Mouse (Mus musculus): ENCODE measurements around the gene Sar1a.

The Sar1a gene

DNA sequence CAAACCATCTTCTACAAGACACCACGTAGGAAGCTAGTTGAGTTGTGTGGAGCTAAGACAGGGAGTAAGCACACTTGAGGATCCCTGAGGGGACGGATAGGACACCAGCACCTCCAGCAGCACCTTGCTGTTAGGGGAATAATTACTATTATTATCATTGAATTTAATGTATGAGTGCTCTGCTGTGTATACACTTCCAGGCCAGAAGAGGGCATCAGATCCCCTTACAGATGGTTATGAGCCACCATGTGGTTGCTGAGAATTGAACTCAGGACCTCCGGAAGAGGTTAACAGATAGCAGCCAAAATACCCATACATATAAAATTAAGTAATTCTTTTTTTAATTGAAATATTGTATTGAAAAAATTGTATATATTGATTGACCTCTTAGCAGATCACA lies 9.3 kb upstream of the Sar1a start:
- intact Hi-C loops (cut with DNase I): no loop called here

GRCm38 (mm10) chr10:61675935-61676334 lies 4.2 kb upstream of the Sar1a start:
- intact Hi-C loops (cut with DNase I): no loop called here

- intact Hi-C loops (cut with DNase I): no loop called here
These were observed 554 bp upstream of the Sar1a start for GRCm38 (mm10) chr10:61679545-61679944.

DNA sequence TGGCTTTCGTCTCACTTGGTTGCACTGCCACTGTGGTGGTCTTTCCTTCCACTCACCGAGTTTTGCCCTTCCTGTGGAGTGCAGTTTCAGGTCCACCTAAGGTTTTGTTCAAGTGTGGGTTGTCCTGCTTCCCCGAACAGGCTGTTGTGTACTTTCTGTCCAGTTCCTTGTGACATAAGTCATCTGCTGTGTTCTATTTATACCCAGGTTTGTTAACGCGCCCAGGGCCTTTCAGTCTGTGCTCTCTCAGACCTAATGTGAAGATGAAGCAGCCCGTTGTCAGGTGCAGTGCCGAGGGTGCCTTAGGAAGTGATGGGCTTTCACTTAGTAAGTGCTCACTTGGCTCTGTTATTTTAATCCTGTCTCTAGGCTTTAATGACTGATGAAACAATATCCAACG lies 9.3 kb downstream of the Sar1a start:
- intact Hi-C loops (cut with DNase I): no loop called here

- intact Hi-C loops (cut with DNase I): loop anchor here (5.0 kb wide), 1 partner anchor 39 kb away; no protein-coding TSS in a partner anchor
These were observed 13.5 kb downstream of the Sar1a start for GRCm38 (mm10) chr10:61693563-61693962.

- intact Hi-C loops (cut with DNase I): loop anchor here (5.0 kb wide), 1 partner anchor 37 kb away; no protein-coding TSS in a partner anchor
These were observed 15.0 kb downstream of the Sar1a start, which contains the start of gene Tysnd1 for GRCm38 (mm10) chr10:61694870-61695670. Tysnd1 (plus strand) TSS chr10:61695514.

DNA sequence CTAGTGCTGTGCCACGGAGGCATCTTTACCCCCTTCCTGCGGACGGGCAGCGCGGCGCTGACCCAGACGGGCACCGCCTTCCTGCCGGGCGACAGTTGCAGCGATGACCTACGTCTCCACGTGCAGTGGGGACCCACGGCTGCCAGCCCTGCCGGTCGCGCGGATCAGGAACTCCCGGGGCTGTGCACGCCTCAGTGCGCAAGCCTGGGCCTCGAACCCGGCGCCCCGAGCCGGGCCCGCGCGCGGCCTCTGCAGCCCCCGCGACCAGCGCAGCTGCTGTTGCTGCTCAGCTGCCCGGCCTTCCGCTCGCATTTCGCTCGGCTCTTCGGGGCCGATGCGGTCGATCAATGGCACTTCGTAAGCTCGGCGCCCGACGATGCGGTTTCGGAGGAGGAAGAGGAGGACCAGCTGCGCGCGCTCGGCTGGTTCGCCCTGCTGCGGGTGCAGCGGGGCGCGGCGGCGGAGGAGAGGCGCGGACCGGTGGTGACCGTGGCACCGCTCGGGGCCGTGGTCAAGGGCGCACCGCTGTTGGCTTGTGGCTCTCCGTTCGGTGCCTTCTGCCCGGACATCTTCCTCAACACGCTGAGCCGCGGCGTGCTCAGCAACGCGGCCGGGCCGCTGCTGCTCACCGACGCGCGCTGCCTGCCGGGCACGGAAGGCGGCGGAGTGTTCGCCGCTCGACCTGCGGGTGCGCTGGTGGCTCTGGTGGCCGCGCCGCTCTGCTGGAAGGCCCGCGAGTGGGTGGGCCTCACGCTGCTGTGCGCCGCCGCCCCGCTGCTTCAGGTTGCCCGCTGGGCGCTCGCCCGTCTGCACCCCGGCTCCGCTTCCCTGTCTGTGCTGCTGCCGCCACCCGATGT lies 15.8 kb downstream of the Sar1a start:
- intact Hi-C loops (cut with DNase I): no loop called here

DNA sequence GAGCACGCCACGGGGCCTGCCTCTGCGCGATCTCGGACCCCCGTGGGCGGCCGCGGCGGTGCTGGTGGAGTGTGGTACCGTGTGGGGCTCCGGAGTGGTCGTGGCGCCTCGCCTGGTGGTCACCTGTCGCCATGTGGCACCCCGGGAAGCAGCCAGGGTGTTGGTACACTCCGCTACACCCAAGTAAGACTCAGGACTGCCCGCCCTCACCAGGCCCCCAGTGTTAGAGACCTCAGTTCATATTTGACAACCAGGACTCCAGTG lies 16.4 kb downstream of the Sar1a start:
- intact Hi-C loops (cut with DNase I): no loop called here

GRCm38 (mm10) chr10:61697028-61697427 lies 16.9 kb downstream of the Sar1a start:
- intact Hi-C loops (cut with DNase I): no loop called here

- intact Hi-C loops (cut with DNase I): no loop called here
These were observed 24.6 kb downstream of the Sar1a start for GRCm38 (mm10) chr10:61704663-61705062.

DNA sequence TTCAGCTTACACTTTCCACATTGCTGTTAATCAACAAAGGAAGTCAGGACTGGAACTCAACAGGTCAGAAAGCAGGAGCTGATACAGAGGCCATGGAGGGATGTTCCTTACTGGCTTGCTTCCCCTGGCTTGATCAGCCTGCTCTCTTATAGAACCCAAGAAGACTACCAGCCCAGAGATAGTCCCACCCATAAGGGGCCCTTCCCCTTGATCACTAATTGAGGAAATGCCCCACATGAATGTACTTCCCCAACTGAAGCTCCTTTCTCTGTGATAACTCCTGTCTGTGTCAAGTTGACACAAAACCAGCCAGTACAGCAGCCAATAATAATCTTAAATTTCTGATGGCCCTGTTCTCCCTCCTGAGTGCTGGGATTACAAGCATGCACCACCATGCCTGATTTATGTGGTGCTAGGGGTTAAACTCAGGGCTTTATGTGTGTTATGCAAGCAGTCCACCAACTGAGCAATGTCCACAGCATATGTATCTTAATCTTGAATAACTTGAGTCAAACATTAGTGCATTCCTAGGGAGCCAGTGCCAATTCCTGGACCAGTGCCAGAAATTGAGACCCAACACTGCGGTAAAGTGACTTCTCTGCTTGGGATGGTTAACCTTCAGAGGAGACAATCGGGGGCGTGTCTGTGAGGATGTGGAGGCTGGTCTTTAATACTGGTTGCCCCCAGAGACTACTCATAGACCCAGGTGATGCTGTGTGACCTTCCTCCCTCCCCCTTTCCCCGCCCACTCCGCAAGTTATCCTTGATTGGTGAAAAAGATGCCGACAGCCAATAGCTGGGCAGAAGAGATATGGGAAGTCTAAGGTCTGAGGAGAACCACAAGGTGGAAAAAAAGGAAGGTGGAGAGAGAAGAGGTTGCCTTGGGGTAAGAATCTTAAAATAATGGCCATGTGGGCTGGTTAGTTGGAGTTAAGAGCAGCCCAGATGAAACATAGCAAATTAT lies 26.6 kb downstream of the Sar1a start:
- intact Hi-C loops (cut with DNase I): no loop called here

GRCm38 (mm10) chr10:61713601-61714000 lies 33.5 kb downstream of the Sar1a start:
- intact Hi-C loops (cut with DNase I): no loop called here

GRCm38 (mm10) chr10:61714146-61714545 lies 34.0 kb downstream of the Sar1a start:
- intact Hi-C loops (cut with DNase I): no loop called here

DNA sequence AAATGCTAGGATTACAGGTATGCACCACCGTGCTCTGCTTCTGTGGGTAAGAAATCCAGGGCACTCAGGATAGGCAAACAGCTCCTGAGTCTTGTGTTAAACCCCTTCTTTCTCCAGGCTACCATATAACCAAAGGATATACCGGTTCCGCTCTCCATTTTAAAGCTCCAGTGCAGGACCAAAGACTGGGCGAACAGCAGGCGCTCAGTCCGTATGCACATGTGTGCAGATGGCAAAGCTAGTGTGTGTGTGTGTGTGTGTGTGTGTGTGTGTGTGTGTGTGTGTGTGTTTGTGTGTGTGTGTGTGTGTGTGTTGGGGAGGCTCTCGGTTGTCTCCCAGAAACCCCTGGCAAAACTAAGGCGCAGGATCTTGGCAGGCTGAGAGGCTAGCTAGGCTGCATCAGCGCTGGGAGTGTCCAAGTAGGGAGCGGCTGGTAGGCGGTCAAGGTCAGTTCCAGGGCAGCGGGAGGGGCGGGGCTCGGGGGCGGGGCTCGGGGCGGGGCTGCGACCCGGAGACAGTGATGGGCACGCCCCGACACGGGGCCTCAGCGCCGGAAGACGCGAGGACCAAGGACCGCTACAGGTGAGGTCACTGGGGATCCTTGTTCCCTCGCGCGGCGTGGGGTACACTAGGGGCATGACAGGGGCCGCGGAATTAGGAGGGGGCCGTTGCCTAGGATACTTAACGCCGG lies 34.8 kb downstream of the Sar1a start, which contains the start of gene Aifm2:
Gene Aifm2 (plus strand): TSS at position 493 of the 691 bp plus-strand sequence.
- intact Hi-C loops (cut with DNase I): no loop called here

GRCm38 (mm10) chr10:61715462-61715837 lies 35.4 kb downstream of the Sar1a start:
- intact Hi-C loops (cut with DNase I): no loop called here

DNA sequence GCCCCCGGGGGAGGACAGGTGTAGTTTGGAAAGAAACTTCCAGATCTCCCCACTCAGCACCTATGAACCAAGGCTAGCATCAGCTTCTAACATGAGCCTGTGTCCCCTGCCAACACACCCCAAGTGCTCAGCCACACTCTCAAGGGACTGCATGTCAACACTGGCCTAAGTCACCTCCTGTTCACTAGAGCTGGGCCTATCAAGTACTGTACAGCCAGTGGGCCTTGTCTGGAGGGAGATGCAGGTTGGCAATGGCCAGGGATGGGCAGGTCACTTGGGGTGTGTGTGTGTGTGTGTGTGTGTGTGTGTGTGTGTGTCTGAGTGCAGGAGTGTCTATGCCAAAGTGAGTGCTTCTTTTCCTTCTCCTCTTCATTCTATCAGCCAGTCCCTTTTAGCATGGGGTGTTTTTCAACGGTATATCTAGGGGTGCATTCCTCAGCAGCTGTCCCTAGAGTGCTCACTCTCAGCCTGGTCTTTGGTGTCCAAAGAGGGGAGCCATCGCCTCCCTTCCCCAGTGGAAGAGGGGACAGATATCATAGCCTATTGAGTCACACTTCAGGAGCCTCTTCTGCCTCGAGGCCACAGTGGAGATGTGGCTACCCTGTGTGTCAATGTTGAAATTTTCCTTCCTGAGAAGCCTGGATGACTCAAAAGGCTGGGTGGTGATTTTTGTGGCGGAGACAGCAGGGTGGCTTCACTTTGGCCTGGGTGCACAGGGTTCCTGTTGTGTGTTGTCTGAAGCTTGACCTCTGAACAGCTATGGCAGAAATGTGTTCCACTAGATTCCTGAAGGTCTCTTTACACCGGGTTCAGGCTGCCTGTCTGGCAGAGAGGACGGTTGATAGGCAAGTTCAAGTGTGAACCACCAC lies 36.1 kb downstream of the Sar1a start:
- intact Hi-C loops (cut with DNase I): no loop called here

DNA sequence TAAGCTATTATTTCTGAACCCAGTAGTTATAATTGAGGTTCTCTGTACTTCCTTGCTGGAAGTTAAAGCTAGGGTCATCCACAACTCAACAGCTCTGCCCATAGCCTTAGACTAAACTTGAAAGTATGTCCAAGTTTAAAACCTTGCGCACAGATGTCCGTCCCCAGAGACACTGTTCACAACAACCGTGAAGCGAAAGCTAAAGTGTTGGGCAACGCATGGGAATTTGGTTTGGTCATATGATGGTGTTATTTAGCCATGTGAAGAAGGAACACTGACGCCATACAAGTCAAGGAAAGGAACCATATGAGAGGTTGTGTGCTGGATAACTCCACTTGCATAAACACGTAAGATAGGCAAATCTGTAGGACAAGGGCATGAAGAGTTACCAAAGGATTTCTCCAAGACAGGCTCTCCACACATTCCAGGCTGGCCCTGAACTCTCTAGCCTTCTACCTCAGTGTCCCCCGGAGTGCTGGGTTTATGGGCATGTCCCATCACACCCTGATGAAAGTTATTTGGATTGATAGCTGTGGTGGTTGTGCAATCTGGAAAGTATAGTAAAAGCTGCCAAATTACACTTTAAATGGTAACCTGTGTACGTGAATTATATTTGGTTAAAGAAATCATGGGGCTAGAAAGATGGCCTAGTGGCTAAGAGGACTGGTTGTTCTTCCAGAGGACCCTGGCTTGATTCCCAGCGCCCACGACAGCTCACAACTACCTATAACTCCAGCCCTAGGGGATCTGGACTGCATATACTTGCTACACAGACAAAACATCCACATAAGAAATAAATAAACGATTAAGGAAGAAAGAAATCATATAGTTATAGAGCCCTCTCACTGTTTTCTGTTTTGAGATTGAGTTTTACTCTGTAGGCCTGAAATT lies 37.6 kb downstream of the Sar1a start:
- intact Hi-C loops (cut with DNase I): no loop called here

- intact Hi-C loops (cut with DNase I): no loop called here
These were observed 40.2 kb downstream of the Sar1a start for GRCm38 (mm10) chr10:61720331-61720730.

DNA sequence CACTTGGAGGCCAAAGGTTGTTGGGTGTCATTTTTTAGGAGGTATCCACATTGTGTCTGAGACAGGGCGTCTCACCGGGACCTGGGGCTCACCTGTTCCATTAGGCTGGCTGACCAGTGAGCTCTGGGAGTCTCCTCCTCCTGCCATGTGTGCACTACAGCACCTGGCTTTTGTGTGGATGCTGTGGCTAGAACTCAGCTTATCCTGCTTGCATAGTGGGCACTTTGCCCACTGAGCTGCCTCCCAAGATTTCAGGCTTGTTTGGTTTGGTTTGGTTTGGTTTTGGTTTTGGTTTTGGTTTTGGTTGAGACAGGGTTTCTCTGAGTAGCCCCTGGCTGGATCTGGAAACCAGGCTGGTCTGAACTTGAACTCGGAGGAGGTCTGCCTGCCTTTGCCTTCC lies 42.1 kb downstream of the Sar1a start:
- intact Hi-C loops (cut with DNase I): no loop called here
